ENCODE assay signal across 27 mouse cellular contexts in the genomic region with DNA sequence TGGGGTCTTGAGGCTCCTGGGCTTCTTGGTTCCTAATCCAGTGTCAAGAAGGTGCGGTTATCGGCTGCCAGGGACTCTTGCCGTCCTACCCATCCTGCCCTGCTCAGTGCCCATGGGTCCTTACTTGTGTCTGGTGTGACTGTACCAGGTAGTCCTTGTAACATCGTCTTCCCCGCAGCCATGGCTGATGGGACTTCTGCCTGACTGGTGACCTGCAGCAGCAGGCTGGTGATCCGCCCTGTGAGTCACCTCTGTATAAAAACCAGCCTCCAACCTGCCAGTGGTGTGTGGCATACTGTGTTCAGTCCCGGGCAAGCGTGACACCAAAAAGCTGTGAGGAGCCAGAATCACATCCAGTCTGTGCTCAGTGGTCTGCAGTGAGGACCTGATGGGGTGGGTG. TPM values are rescaled to one million over a fixed set of nuclear protein-coding genes. Genes with fewer than 3 reads are reported as not detected.
DNase-seq lines count a peak whose midpoint lies in the region; TF ChIP-seq lines count a peak whose summit lies in the region.
"Had no signal": no experiment of that assay in that cellular context is flagged by ENCODE, and none has a peak within 500 bp of the region (broad histone marks: within the 10 kb centered on the region; RNA-seq: fewer than 3 reads in every experiment).

No protein-coding gene starts in this region.

- H3K27me3 ChIP-seq in kidney, adult 2 months (replicated peaks; ENCODE audit: control insufficient read depth, insufficient read depth, low read length) = no peaks in the 10 kb centered on the region
- H3K27me3 ChIP-seq: CH12.LX; forebrain, embryonic 13.5 days; heart, embryonic 12.5 days; heart, embryonic 15.5 days; hindbrain, embryonic 13.5 days; intestine, embryonic 15.5 days had no signal

- no peaks in the 10 kb centered on the region for H3K36me3 ChIP-seq in kidney, adult 2 months (ENCODE audit: control insufficient read depth, insufficient read depth, low read length)
- H3K36me3 ChIP-seq in ES-E14 (ENCODE audit: control insufficient read depth, insufficient read depth, low read length, poor library complexity, severe bottlenecking) = peaks cover 14% of the 10 kb centered on the region; the same call in 1 of the 2 replicates

- H3K4me1 ChIP-seq in kidney, adult 2 months (ENCODE audit: control insufficient read depth, insufficient read depth, low read length) = peaks cover 20% of the 10 kb centered on the region
- peaks cover 16 to 31% of the 10 kb centered on the region in 2 experiments for H3K4me1 ChIP-seq in ES-E14 (ENCODE audit: control insufficient read depth in 2 of 2, insufficient read depth in 2 of 2, low read length in 2 of 2, poor library complexity in 1 of 2)
- H3K4me1 ChIP-seq: heart, embryonic 12.5 days; hindbrain, embryonic 13.5 days; intestine, embryonic 15.5 days had no signal

- in situ Hi-C loops in ES-E14 (cut with MboI; ENCODE audit: low sequenced_read_pairs in 2 of 2, unreplicated experiment in 2 of 2) = no loop called here

- 0 out of 2 replicates have a peak overlapping the region, but pooled peaks have one; percentile 0 for H3K9ac ChIP-seq in ES-E14 (ENCODE audit: insufficient read depth, low read depth, low read length, poor library complexity, severe bottlenecking)
- H3K9ac ChIP-seq: forebrain, embryonic 13.5 days; forebrain, postnatal 0 days; heart, embryonic 12.5 days; heart, embryonic 15.5 days; hindbrain, embryonic 13.5 days; intestine, embryonic 15.5 days had no signal

- no peak for TF ChIP-seq POLR2A in kidney, adult 2 months (IDR thresholded peaks at IDR 0.05; ENCODE audit: low read depth, low read length)

- no peak for TF ChIP-seq CTCF in kidney, adult 2 months (conservative IDR thresholded peaks at IDR 0.05; ENCODE audit: insufficient read depth, insufficient read length, low read depth, low read length)

- peak; percentile 29 to 56 for DNase-seq in adrenal gland, adult (ENCODE audit: inconsistent age in 2 of 2, low spot score in 1 of 2)
- no peak for DNase-seq in adrenal gland, postnatal 10 days
- DNase-seq in kidney, adult 2 months = peak; percentile 25
- no peak for DNase-seq in kidney, postnatal 14 days
- peak; percentile 46 for DNase-seq in 3134 (ENCODE audit: extremely low read depth, insufficient read length, low spot score)
- DNase-seq in ES-E14 (ENCODE audit: low read depth, low spot score) = no peak
- DNase-seq in frontal cortex, adult 2 months (ENCODE audit: extremely low spot score in 1 of 2, low spot score in 1 of 2) = no peak
- no peak for DNase-seq in frontal cortex, postnatal 25 days (ENCODE audit: low spot score in 2 of 2)
- DNase-seq: adrenal gland, postnatal 14 days; B cell, adult 2 months; cerebellum, adult 11-12 months; cerebellum, adult 9-10 months; cerebellum, postnatal 14 days; forebrain, postnatal 0 days; gastrocnemius, postnatal 10 days; gastrocnemius, postnatal 36 days; heart, postnatal 10 days; heart, postnatal 36 days had no signal

- H3K9me3 ChIP-seq in ES-E14 (ENCODE audit: control insufficient read depth, insufficient read depth, low read depth, low read length) = no peaks in the 10 kb centered on the region
- H3K9me3 ChIP-seq: forebrain, embryonic 10.5 days; forebrain, embryonic 13.5 days; G1E; heart, embryonic 15.5 days; hindbrain, embryonic 10.5 days; hindbrain, embryonic 13.5 days; intestine, embryonic 15.5 days had no signal

- H3K4me3 ChIP-seq in kidney, adult 2 months (ENCODE audit: insufficient read depth, low read depth, low read length) = no peak overlapping the region
- H3K4me3 ChIP-seq in ES-E14 (ENCODE audit: insufficient read depth in 1 of 2, low read depth in 1 of 2, low read length in 2 of 2, poor library complexity in 1 of 2, severe bottlenecking in 1 of 2) = no peak overlapping the region
- H3K4me3 ChIP-seq: forebrain, embryonic 10.5 days; forebrain, embryonic 13.5 days; heart, embryonic 12.5 days; heart, embryonic 15.5 days; hindbrain, embryonic 10.5 days; hindbrain, embryonic 13.5 days; intestine, embryonic 15.5 days had no signal

- H3K27ac ChIP-seq in kidney, adult 2 months (ENCODE audit: insufficient read depth, low read depth, low read length) = peak overlapping the region; percentile 91
- H3K27ac ChIP-seq in ES-E14 (ENCODE audit: insufficient read depth, low read depth, low read length, poor library complexity, severe bottlenecking) = peak overlapping the region; percentile 1; the same call in 1 of the 2 replicates
- H3K27ac ChIP-seq: forebrain, embryonic 13.5 days; heart, embryonic 15.5 days; hindbrain, embryonic 13.5 days; intestine, embryonic 15.5 days had no signal

- 78% methylated on average over 8 of the region's 8 CpGs for WGBS in kidney, adult 2 months

TF ChIP-seq in ES-E14, 5 proteins besides CTCF, POLR2A, EP300 and RAD21:
- no peak for TF ChIP-seq ZNF384 (IDR thresholded peaks at IDR 0.05; ENCODE audit: low read depth, low read length)
- TF ChIP-seq CHD2 (IDR thresholded peaks at IDR 0.05; ENCODE audit: low read depth, low read length) = no peak
- TF ChIP-seq HCFC1 (IDR thresholded peaks at IDR 0.05; ENCODE audit: borderline replicate concordance, insufficient read depth, low read length) = no peak
- no peak for TF ChIP-seq ZC3H11A (IDR thresholded peaks at IDR 0.05; ENCODE audit: borderline replicate concordance, low read depth, low read length)
- no peak for TF ChIP-seq MAFK (IDR thresholded peaks at IDR 0.05; ENCODE audit: insufficient read depth, low read depth, low read length)

RNA-seq across cellular contexts. Expression of gene Rhbdd2, which starts 11.5 kb away (rescaled TPM):
- total RNA-seq in adrenal gland, postnatal 10 days (2021) = 10 to 100 TPM; 35.2 to 39.1 TPM
- 50.9 and 56.5 TPM in 2 replicates for polyA plus RNA-seq in kidney, adult 2 months (2012; rRNA removed)
- 15.7 and 16.7 TPM in 2 replicates for total RNA-seq in ES-E14 (2012; rRNA removed)
- 79.5 and 80.0 TPM in 2 replicates for polyA plus RNA-seq in frontal cortex, adult 2 months (2012; rRNA removed)

RNA-seq across cellular contexts. Expression of gene Por, which starts 26.0 kb away (rescaled TPM):
- 100 to 1,000 TPM; 175 to 226 TPM for total RNA-seq in adrenal gland, postnatal 10 days (2021)
- 361 and 405 TPM in 2 replicates for polyA plus RNA-seq in kidney, adult 2 months (2012; rRNA removed)
- total RNA-seq in ES-E14 (2012; rRNA removed) = 125 and 153 TPM in 2 replicates
- 106 and 108 TPM in 2 replicates for polyA plus RNA-seq in frontal cortex, adult 2 months (2012; rRNA removed)

Comparison
In these comparisons a context has a peak if more than half of its experiments do, and no peak if none do; other contexts are left out.
1. DNase-seq: peak in adrenal gland, adult (2 of 2), kidney, adult 2 months (single experiment) and 3134 (single experiment); none in adrenal gland, postnatal 10 days (single experiment), kidney, postnatal 14 days (single experiment), ES-E14 (single experiment), frontal cortex, adult 2 months (0 of 2) and frontal cortex, postnatal 25 days (0 of 2).